Mouse (Mus musculus): ENCODE data around the gene 9530077C05Rik. TPM values are rescaled to one million over a fixed set of nuclear protein-coding genes. Genes with fewer than 3 reads are reported as not detected.
A peak's percentile ranks its signal among the peaks of the same experiment; 100 is the strongest.
"Not testable (repeated sequence)": the region's sequence is repeated elsewhere in the genome, so short reads cannot be mapped to it uniquely, and the experiment has no call there.

Gene 9530077C05Rik
- polyA plus RNA-seq, 1 experiment from 2014 or later: 5.8 TPM

DNA sequence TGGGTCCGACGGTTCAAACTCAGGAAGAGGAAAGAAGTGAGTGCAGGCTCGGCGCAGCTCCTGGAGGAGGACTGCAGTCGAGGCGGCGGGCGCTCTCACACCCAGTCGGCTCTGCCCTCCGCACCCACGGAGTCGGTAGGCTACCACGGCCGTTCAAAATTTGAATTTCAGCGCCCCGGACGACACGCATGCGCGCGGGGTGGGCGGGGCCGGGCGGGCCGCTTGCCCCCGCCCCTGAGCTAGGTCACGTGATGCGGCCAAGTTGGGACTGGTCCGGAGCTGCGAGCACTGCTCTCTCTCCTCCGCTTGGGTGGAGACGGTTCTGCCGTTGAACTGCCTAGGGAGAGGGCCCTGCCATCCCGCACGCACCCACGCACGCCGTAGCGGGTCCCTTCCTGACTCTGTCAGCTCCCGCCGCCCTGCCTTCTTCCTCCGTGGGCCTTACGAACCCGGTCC is 22.3 kb upstream of the 9530077C05Rik start, which contains the start of gene Anln:
TSS of gene Anln (minus strand) at position 168 of the 456 bp plus-strand sequence.
- Histone ChIP-seq H3K4me1 (ENCODE audit: control insufficient read depth, insufficient read depth, low read length) (peaks cover 7% of the 10 kb centered on the region), H3K9me3 (ENCODE audit: control insufficient read depth, low read length) (no peaks in the 10 kb centered on the region), H3K27me3 (ENCODE audit: control insufficient read depth, insufficient read depth, low read length) (no peaks in the 10 kb centered on the region), H3K27ac (ENCODE audit: low read depth, low read length) (peak within 1 kb of the TSS; percentile 91), H3K4me3 (ENCODE audit: low read length) (peak within 1 kb of the TSS; percentile 73), H3K9ac (ENCODE audit: low read depth, low read length) (peak within 1 kb of the TSS; percentile 81), H3K36me3 (ENCODE audit: control insufficient read depth, insufficient read depth, low read length) (no peaks in the 10 kb centered on the region), H3K4me2 (replicated peaks; ENCODE audit: low read depth, low read length) (peak within 1 kb of the TSS; percentile 62)
- peak; percentile 96 for ATAC-seq (ENCODE audit: low FRiP score, low TSS enrichment)
- under 1% methylated on average over 38 of the region's 44 CpGs for WGBS

DNA sequence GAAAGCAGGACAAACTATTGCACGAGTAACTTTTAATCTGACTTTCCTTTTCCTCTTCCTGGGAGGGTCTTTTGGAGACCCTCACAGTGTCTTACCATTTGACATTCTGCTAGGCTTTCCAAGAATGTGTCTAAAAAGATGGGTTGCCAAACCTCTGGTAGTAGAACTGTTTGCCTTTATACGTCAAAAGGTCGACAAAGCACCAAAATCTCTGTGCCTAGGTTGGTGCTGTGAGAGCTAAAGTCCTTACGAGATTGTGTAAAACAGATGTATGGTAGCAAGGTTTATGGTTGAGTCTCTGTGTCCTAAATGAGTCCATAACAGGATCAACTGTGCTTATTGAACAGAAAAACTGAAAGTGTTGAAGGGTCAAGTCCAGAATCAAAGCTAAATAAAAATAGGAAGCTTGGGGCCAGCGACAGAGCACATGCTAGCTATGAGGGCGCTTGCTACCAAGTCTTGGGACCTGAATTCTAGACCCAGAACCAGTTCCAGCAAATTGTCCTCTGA is 21.5 kb upstream of the 9530077C05Rik start:
- Histone ChIP-seq H3K4me2 (replicated peaks; ENCODE audit: low read depth, low read length) (peak overlapping the region; percentile 62), H3K36me3 (ENCODE audit: control insufficient read depth, insufficient read depth, low read length) (no peaks in the 10 kb centered on the region), H3K9me3 (ENCODE audit: control insufficient read depth, low read length) (no peaks in the 10 kb centered on the region), H3K27me3 (ENCODE audit: control insufficient read depth, insufficient read depth, low read length) (no peaks in the 10 kb centered on the region), H3K27ac (ENCODE audit: low read depth, low read length) (no peak overlapping the region), H3K9ac (ENCODE audit: low read depth, low read length) (peak overlapping the region; percentile 81; the same call in 1 of the 2 replicates), H3K4me1 (ENCODE audit: control insufficient read depth, insufficient read depth, low read length) (peaks cover 7% of the 10 kb centered on the region), H3K4me3 (ENCODE audit: low read length) (peak overlapping the region; percentile 73)
- 60% methylated on average over 6 of the region's 6 CpGs for WGBS
- no peak for ATAC-seq (ENCODE audit: low FRiP score, low TSS enrichment)

- no peaks in the 10 kb centered on the region for H3K9me3 ChIP-seq (ENCODE audit: control insufficient read depth, low read length)
- peaks cover 7% of the 10 kb centered on the region for H3K4me1 ChIP-seq (ENCODE audit: control insufficient read depth, insufficient read depth, low read length)
- H3K4me3 ChIP-seq (ENCODE audit: low read length): no peak overlapping the region
- no peak overlapping the region for H3K27ac ChIP-seq (ENCODE audit: low read depth, low read length)
- no peaks in the 10 kb centered on the region for H3K36me3 ChIP-seq (ENCODE audit: control insufficient read depth, insufficient read depth, low read length)
- H3K9ac ChIP-seq (ENCODE audit: low read depth, low read length): no peak overlapping the region
- H3K4me2 ChIP-seq (replicated peaks; ENCODE audit: low read depth, low read length): no peak overlapping the region
- WGBS: 82% methylated on average over 5 of the region's 5 CpGs
- ATAC-seq (ENCODE audit: low FRiP score, low TSS enrichment): no peak
- no peaks in the 10 kb centered on the region for H3K27me3 ChIP-seq (ENCODE audit: control insufficient read depth, insufficient read depth, low read length)
Observed at GRCm38 (mm10) chr9:22390390-22390789, 20.9 kb upstream of the 9530077C05Rik start.

DNA sequence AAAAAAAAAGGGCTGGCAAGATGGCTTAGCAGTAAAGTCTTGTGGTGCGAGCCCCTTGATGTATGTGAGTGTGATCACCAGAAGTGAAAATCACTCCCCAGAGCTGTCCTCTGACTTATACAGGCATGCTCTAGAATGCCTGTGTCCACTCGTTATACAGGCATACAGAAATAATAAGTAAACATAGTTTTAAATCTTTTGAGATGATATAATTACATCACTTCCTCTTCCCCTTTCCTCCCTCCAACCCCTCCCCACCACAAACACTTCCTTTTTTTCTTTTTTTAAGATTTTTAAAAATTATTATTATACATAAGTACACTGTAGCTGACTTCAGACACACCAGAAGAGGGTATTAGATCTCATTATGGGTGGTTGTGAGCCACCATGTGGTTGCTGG is 16.6 kb upstream of the 9530077C05Rik start:
- no peak for ATAC-seq (ENCODE audit: low FRiP score, low TSS enrichment)
- 92% methylated on average over 2 of the region's 2 CpGs for WGBS
- no peaks in the 10 kb centered on the region for H3K4me1 ChIP-seq (ENCODE audit: control insufficient read depth, insufficient read depth, low read length)

DNA sequence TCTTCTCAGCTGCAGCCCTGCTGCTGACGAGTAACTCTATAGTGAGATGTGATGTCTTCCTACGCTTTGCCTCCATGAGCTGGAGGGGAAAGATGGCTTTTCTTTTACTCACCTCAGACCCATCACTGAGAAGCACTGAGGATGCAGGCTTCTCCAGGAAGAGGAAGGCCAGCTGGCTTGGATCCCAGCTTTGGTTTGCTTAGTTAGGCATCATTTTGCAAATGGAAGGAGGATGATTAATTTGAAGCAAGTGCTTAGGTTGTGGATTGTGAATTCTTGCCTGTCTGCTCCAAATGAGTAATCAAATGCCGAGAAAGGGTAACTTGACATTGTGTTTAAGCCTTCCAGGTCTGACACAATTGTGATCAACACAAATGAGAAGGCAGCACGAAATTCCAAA is 12.3 kb upstream of the 9530077C05Rik start:
- no peaks in the 10 kb centered on the region for H3K36me3 ChIP-seq (ENCODE audit: control insufficient read depth, insufficient read depth, low read length)
- no peak overlapping the region for H3K4me3 ChIP-seq (ENCODE audit: low read length)
- no peak overlapping the region for H3K4me2 ChIP-seq (replicated peaks; ENCODE audit: low read depth, low read length)
- H3K4me1 ChIP-seq (ENCODE audit: control insufficient read depth, insufficient read depth, low read length): no peaks in the 10 kb centered on the region
- H3K9ac ChIP-seq (ENCODE audit: low read depth, low read length): no peak overlapping the region
- no peaks in the 10 kb centered on the region for H3K27me3 ChIP-seq (ENCODE audit: control insufficient read depth, insufficient read depth, low read length)
- H3K27ac ChIP-seq (ENCODE audit: low read depth, low read length): no peak overlapping the region
- no peak for ATAC-seq (ENCODE audit: low FRiP score, low TSS enrichment)
- no peaks in the 10 kb centered on the region for H3K9me3 ChIP-seq (ENCODE audit: control insufficient read depth, low read length)
- 69% methylated on average over 4 of the region's 4 CpGs for WGBS

More for the DNA sequence above, 16.6 kb upstream of the 9530077C05Rik start:
- Histone ChIP-seq H3K9me3 (ENCODE audit: control insufficient read depth, low read length) (no peaks in the 10 kb centered on the region), H3K4me2 (replicated peaks; ENCODE audit: low read depth, low read length) (no peak overlapping the region), H3K9ac (ENCODE audit: low read depth, low read length) (no peak overlapping the region), H3K4me3 (ENCODE audit: low read length) (no peak overlapping the region), H3K36me3 (ENCODE audit: control insufficient read depth, insufficient read depth, low read length) (no peaks in the 10 kb centered on the region), H3K27ac (ENCODE audit: low read depth, low read length) (no peak overlapping the region), H3K27me3 (ENCODE audit: control insufficient read depth, insufficient read depth, low read length) (no peaks in the 10 kb centered on the region)

- no peak for ATAC-seq (ENCODE audit: low FRiP score, low TSS enrichment)
- Histone ChIP-seq H3K4me1 (ENCODE audit: control insufficient read depth, insufficient read depth, low read length) (no peaks in the 10 kb centered on the region), H3K27ac (ENCODE audit: low read depth, low read length) (no peak overlapping the region), H3K4me2 (replicated peaks; ENCODE audit: low read depth, low read length) (no peak overlapping the region), H3K36me3 (ENCODE audit: control insufficient read depth, insufficient read depth, low read length) (no peaks in the 10 kb centered on the region), H3K27me3 (ENCODE audit: control insufficient read depth, insufficient read depth, low read length) (no peaks in the 10 kb centered on the region), H3K4me3 (ENCODE audit: low read length) (no peak overlapping the region), H3K9me3 (ENCODE audit: control insufficient read depth, low read length) (no peaks in the 10 kb centered on the region), H3K9ac (ENCODE audit: low read depth, low read length) (no peak overlapping the region)
- 86% methylated on average over 6 of the region's 6 CpGs for whole genome bisulfite sequencing
Observed at GRCm38 (mm10) chr9:22402001-22402400, 9.3 kb upstream of the 9530077C05Rik start.

DNA sequence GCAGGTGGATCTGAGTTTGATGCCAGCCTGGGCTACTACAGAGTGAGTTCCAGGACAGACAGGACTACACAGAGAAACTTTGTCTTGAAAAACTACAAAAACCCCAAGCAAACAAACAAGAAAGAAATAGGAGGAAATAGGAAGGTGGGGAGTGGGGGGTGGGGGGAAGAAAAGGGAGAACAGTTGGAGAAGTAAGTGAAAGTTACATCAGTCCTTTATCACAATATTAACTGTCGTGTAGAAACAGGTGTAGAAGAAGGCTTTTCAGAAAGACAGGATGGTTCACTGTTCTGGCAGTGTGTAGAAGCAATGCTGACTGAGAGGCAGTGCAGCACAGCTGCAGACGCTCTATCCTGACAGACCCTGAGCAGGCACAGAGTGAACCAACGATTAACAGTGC is 8.3 kb upstream of the 9530077C05Rik start:
- Histone ChIP-seq H3K36me3 (ENCODE audit: control insufficient read depth, insufficient read depth, low read length) (no peaks in the 10 kb centered on the region), H3K4me2 (replicated peaks; ENCODE audit: low read depth, low read length) (no peak overlapping the region), H3K9ac (ENCODE audit: low read depth, low read length) (no peak overlapping the region), H3K4me1 (ENCODE audit: control insufficient read depth, insufficient read depth, low read length) (no peaks in the 10 kb centered on the region), H3K27me3 (ENCODE audit: control insufficient read depth, insufficient read depth, low read length) (no peaks in the 10 kb centered on the region), H3K9me3 (ENCODE audit: control insufficient read depth, low read length) (no peaks in the 10 kb centered on the region), H3K27ac (ENCODE audit: low read depth, low read length) (no peak overlapping the region), H3K4me3 (ENCODE audit: low read length) (no peak overlapping the region)
- WGBS: 81% methylated on average over 3 of the region's 3 CpGs
- ATAC-seq (ENCODE audit: low FRiP score, low TSS enrichment): no peak

DNA sequence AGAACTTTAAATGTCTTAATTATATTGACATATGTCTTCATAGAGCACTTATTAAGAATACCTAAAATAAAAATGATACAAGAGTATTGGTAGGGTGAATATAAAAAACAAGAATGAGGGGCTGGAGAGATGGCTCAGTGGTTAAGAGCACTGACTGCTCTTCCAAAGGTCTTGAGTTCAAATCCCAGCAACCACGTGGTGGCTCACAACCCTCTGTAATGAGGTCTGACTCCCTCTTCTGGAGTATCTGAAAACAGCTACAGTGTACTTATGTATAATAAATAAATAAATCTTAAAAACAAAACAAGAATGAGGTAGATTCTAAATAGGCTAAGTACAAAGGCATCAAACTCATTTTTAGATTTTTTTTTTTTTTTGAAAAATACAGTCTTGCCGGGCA is 7.8 kb upstream of the 9530077C05Rik start:
- H3K27me3 ChIP-seq (ENCODE audit: control insufficient read depth, insufficient read depth, low read length); ATAC-seq (ENCODE audit: low FRiP score, low TSS enrichment); H3K4me2 ChIP-seq (replicated peaks; ENCODE audit: low read depth, low read length); H3K4me1 ChIP-seq (ENCODE audit: control insufficient read depth, insufficient read depth, low read length); H3K9me3 ChIP-seq (ENCODE audit: control insufficient read depth, low read length); H3K36me3 ChIP-seq (ENCODE audit: control insufficient read depth, insufficient read depth, low read length); H3K4me3 ChIP-seq (ENCODE audit: low read length); H3K27ac ChIP-seq (ENCODE audit: low read depth, low read length); H3K9ac ChIP-seq (ENCODE audit: low read depth, low read length): not testable (repeated sequence)
- 69% methylated on average over 2 of the region's 2 CpGs for WGBS

DNA sequence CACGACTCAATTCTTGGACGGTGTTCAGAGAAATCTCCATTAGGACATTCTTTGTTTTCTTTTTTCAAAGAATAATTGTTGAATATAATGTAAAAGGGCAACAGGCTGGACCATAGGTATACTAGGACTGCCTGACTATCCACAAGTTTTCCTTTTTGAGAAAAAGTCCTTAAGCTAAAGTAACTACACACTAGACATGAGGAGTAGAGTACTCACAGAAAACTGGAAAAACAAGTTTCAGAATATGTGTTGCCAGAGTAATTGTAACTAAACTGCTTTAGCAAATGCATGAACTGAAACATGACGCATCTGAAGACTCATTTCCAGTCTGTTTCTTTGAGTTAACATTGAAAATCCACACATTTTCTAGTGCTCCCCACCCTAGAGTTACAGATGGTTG is 5.9 kb upstream of the 9530077C05Rik start:
- H3K4me3 ChIP-seq (ENCODE audit: low read length): no peak overlapping the region
- H3K27me3 ChIP-seq (ENCODE audit: control insufficient read depth, insufficient read depth, low read length): no peaks in the 10 kb centered on the region
- H3K27ac ChIP-seq (ENCODE audit: low read depth, low read length): no peak overlapping the region
- no peaks in the 10 kb centered on the region for H3K36me3 ChIP-seq (ENCODE audit: control insufficient read depth, insufficient read depth, low read length)
- no peaks in the 10 kb centered on the region for H3K4me1 ChIP-seq (ENCODE audit: control insufficient read depth, insufficient read depth, low read length)
- H3K9me3 ChIP-seq (ENCODE audit: control insufficient read depth, low read length): no peaks in the 10 kb centered on the region
- no peak for ATAC-seq (ENCODE audit: low FRiP score, low TSS enrichment)
- no peak overlapping the region for H3K9ac ChIP-seq (ENCODE audit: low read depth, low read length)
- WGBS: 76% methylated on average over 3 of the region's 3 CpGs
- H3K4me2 ChIP-seq (replicated peaks; ENCODE audit: low read depth, low read length): no peak overlapping the region

Data from kidney, embryonic 14.5 days (tissue).